Mouse (Mus musculus) megakaryocyte, embryonic 14.5 days (primary cell): Measurements from ENCODE around the gene Pigf. TPM values are rescaled to one million over a fixed set of nuclear protein-coding genes. Genes with fewer than 3 reads are reported as not detected.
A peak's percentile ranks its signal among the peaks of the same experiment; 100 is the strongest.

Experiments used
- H3K27me3 ChIP-seq: replicated peaks from 2 replicates; pipeline ENCODE3; 2012; ENCODE audit warnings: inconsistent platforms
- H3K36me3 ChIP-seq: replicated peaks from 2 replicates; pipeline ENCODE3; 2012; ENCODE audit warnings: low read length, inconsistent platforms, mixed read lengths
- H3K4me1 ChIP-seq: 2 replicates; pipeline ENCODE4 v1.6.1; 2012; ENCODE audit warnings: inconsistent platforms
- H3K4me3 ChIP-seq: replicated peaks from 2 replicates; pipeline ENCODE3; 2012; ENCODE audit warnings: moderate library complexity, mild to moderate bottlenecking, inconsistent platforms
- H3K9me3 ChIP-seq: 2 replicates; pipeline ENCODE4 v1.6.1; 2012; ENCODE audit warnings: inconsistent platforms
- FLI1 ChIP-seq: IDR thresholded peaks from 2 replicates; pipeline ENCODE4 v1.6.1; 2012; ENCODE audit warnings: low read length, inconsistent platforms, mixed read lengths
- GATA1 ChIP-seq: IDR thresholded peaks from 3 replicates; pipeline ENCODE4 v1.6.1; 2012; ENCODE audit warnings: mixed read lengths, low read length, inconsistent platforms, borderline replicate concordance
- polyA plus RNA-seq: library from polyadenylated mRNA; stranded (reverse); fragments of >175 nt; gene quantifications from 2 replicates; pipeline ENCODE4 v1.2.3, GENCODE M21; 2012; ENCODE audit warnings: low replicate concordance; ENCODE audit not compliant: insufficient read depth

Pigf gene
- polyA plus RNA-seq, 1 experiment = 4.8 TPM

- no peak overlapping the region for H3K4me3 ChIP-seq
- H3K27me3 ChIP-seq = no peaks in the 10 kb centered on the region
- peaks cover 6% of the 10 kb centered on the region for H3K9me3 ChIP-seq
- peaks cover 77% of the 10 kb centered on the region for H3K36me3 ChIP-seq
- no peaks in the 10 kb centered on the region for H3K4me1 ChIP-seq
- no peak for TF ChIP-seq FLI1
- no peak for TF ChIP-seq GATA1
These were observed 11.2 kb upstream of the Pigf start for GRCm38 (mm10) chr17:87036141-87037073.

- Histone ChIP-seq H3K4me3 (peak overlapping the region; percentile 98), H3K4me1 (peaks cover 22% of the 10 kb centered on the region), H3K36me3 (peaks cover 31% of the 10 kb centered on the region), H3K27me3 (no peaks in the 10 kb centered on the region), H3K9me3 (no peaks in the 10 kb centered on the region)
- no peak for TF ChIP-seq GATA1
- TF ChIP-seq FLI1 = no peak
These were observed 539 bp downstream of the Pigf start for GRCm38 (mm10) chr17:87024491-87025242.

- no peak overlapping the region for H3K4me3 ChIP-seq
- peaks cover 10% of the 10 kb centered on the region for H3K4me1 ChIP-seq
- TF ChIP-seq FLI1 (no peak), GATA1 (no peak)
- no peaks in the 10 kb centered on the region for H3K27me3 ChIP-seq
- peaks cover 34% of the 10 kb centered on the region for H3K36me3 ChIP-seq
- H3K9me3 ChIP-seq = no peaks in the 10 kb centered on the region
These were observed 5.5 kb downstream of the Pigf start for GRCm38 (mm10) chr17:87019692-87020091.

- TF ChIP-seq FLI1 (no peak), GATA1 (no peak)
- Histone ChIP-seq H3K4me1 (peaks cover 14% of the 10 kb centered on the region), H3K9me3 (no peaks in the 10 kb centered on the region), H3K36me3 (peaks cover 17% of the 10 kb centered on the region), H3K27me3 (no peaks in the 10 kb centered on the region), H3K4me3 (no peak overlapping the region)
These were observed 13.7 kb downstream of the Pigf start for GRCm38 (mm10) chr17:87011301-87012019.

- Histone ChIP-seq H3K27me3 (no peaks in the 10 kb centered on the region), H3K36me3 (peaks cover 9% of the 10 kb centered on the region), H3K4me3 (no peak overlapping the region), H3K4me1 (peaks cover 14% of the 10 kb centered on the region), H3K9me3 (no peaks in the 10 kb centered on the region)
- TF ChIP-seq FLI1 = no peak
- TF ChIP-seq GATA1 = no peak
These were observed 16.3 kb downstream of the Pigf start for GRCm38 (mm10) chr17:87008950-87009349.

GRCm38 (mm10) chr17:86997323-86997722, 27.9 kb downstream of the Pigf start:
- Histone ChIP-seq H3K36me3 (peaks cover 7% of the 10 kb centered on the region), H3K4me1 (no peaks in the 10 kb centered on the region), H3K27me3 (peaks cover 3% of the 10 kb centered on the region), H3K9me3 (no peaks in the 10 kb centered on the region), H3K4me3 (no peak overlapping the region)
- no peak for TF ChIP-seq FLI1
- no peak for TF ChIP-seq GATA1

GRCm38 (mm10) chr17:86991306-86991705, 33.9 kb downstream of the Pigf start:
- peaks cover 8% of the 10 kb centered on the region for H3K27me3 ChIP-seq
- no peaks in the 10 kb centered on the region for H3K36me3 ChIP-seq
- TF ChIP-seq GATA1 (no peak), FLI1 (no peak)

GRCm38 (mm10) chr17:86988601-86989184, 36.5 kb downstream of the Pigf start:
- H3K4me1 ChIP-seq = peaks cover 23% of the 10 kb centered on the region
- H3K9me3 ChIP-seq = no peaks in the 10 kb centered on the region
- no peak for TF ChIP-seq GATA1
- TF ChIP-seq FLI1 = no peak
- no peaks in the 10 kb centered on the region for H3K36me3 ChIP-seq
- H3K27me3 ChIP-seq = peaks cover 15% of the 10 kb centered on the region
- no peak overlapping the region for H3K4me3 ChIP-seq

More at GRCm38 (mm10) chr17:86991306-86991705, 33.9 kb downstream of the Pigf start:
- no peak overlapping the region for H3K4me3 ChIP-seq
- peaks cover 23% of the 10 kb centered on the region for H3K4me1 ChIP-seq
- H3K9me3 ChIP-seq = no peaks in the 10 kb centered on the region

GRCm38 (mm10) chr17:86988161-86988560, 37.0 kb downstream of the Pigf start:
- Histone ChIP-seq H3K4me3 (no peak overlapping the region), H3K4me1 (peaks cover 23% of the 10 kb centered on the region), H3K9me3 (no peaks in the 10 kb centered on the region), H3K27me3 (peaks cover 15% of the 10 kb centered on the region), H3K36me3 (no peaks in the 10 kb centered on the region)
- TF ChIP-seq GATA1 = no peak
- no peak for TF ChIP-seq FLI1
